Mouse (Mus musculus) frontal cortex, postnatal 36 days (tissue): ENCODE results near the gene Stip1.
"Not testable (repeated sequence)": the region's sequence is repeated elsewhere in the genome, so short reads cannot be mapped to it uniquely, and the experiment has no call there.

Experiments used
- DNase-seq, 2 experiments: peaks; one replicate each; pipeline ENCODE4 v3.0.0; 2022; ENCODE audit warnings: low spot score in 2 of 2

Gene Stip1

GRCm38 (mm10) chr19:7039841-7040636, at the start of gene Stip1:
Stip1 (minus strand) TSS chr19:7039967.
- peak; percentile 99 for DNase-seq

GRCm38 (mm10) chr19:7089050-7089449, 49.3 kb upstream of the Stip1 start:
- DNase-seq: no peak

- DNase-seq: no peak
These were observed 48.8 kb upstream of the Stip1 start for GRCm38 (mm10) chr19:7088558-7088957.

GRCm38 (mm10) chr19:7084734-7085133, 45.0 kb upstream of the Stip1 start:
- no peak for DNase-seq

GRCm38 (mm10) chr19:7083035-7083794, 43.4 kb upstream of the Stip1 start:
- DNase-seq: peak; percentile 60 to 72

GRCm38 (mm10) chr19:7081516-7082266, 41.9 kb upstream of the Stip1 start:
- peak; percentile 65 to 70 for DNase-seq

GRCm38 (mm10) chr19:7078271-7078670, 38.5 kb upstream of the Stip1 start:
- no peak for DNase-seq

GRCm38 (mm10) chr19:7077666-7078065, 37.9 kb upstream of the Stip1 start:
- DNase-seq: no peak

GRCm38 (mm10) chr19:7075336-7075735, 35.6 kb upstream of the Stip1 start:
- not testable (repeated sequence) for DNase-seq

- DNase-seq: no peak
These were observed 34.4 kb upstream of the Stip1 start for GRCm38 (mm10) chr19:7073997-7074781.

- DNase-seq: no peak
These were observed 32.5 kb upstream of the Stip1 start for GRCm38 (mm10) chr19:7072221-7072620.

- no peak for DNase-seq
These were observed 31.0 kb upstream of the Stip1 start for GRCm38 (mm10) chr19:7070775-7071174.

GRCm38 (mm10) chr19:7069781-7070763, 30.3 kb upstream of the Stip1 start:
- no peak for DNase-seq

GRCm38 (mm10) chr19:7068661-7069531, 29.1 kb upstream of the Stip1 start:
- DNase-seq: no peak

GRCm38 (mm10) chr19:7068136-7068535, 28.4 kb upstream of the Stip1 start:
- peak; percentile 73 to 77 for DNase-seq

GRCm38 (mm10) chr19:7067344-7068050, 27.7 kb upstream of the Stip1 start:
- no peak for DNase-seq

- no peak for DNase-seq
These were observed 27.1 kb upstream of the Stip1 start for GRCm38 (mm10) chr19:7066828-7067342.
